Mouse (Mus musculus) C2C12 (cell line): Measurements from ENCODE around the gene Ramp2. TPM values are rescaled to one million over a fixed set of nuclear protein-coding genes. Genes with fewer than 3 reads are reported as not detected.

Experiments used
- H3K27me3 ChIP-seq: one replicate; pipeline ENCODE4 v1.6.1; 2011; ENCODE audit not compliant: control insufficient read depth, insufficient read depth, insufficient read length
- H3K36me3 ChIP-seq: one replicate; pipeline ENCODE4 v1.6.1; 2011; ENCODE audit not compliant: control insufficient read depth, insufficient read depth
- H3K4me3 ChIP-seq: one replicate; pipeline ENCODE4 v1.5.1; 2011; ENCODE audit warnings: mild to moderate bottlenecking, control low read depth; ENCODE audit not compliant: poor library complexity, insufficient read depth, severe bottlenecking
- H3K79me2 ChIP-seq: one replicate; pipeline ENCODE4 v1.6.1; 2011; ENCODE audit not compliant: control insufficient read depth, insufficient read depth
- H3K79me3 ChIP-seq: one replicate; pipeline ENCODE4 v1.6.1; 2011; ENCODE audit warnings: low read depth, control low read depth
- H3ac ChIP-seq: one replicate; pipeline ENCODE3; 2011; ENCODE audit warnings: low read depth; ENCODE audit not compliant: control insufficient read depth, insufficient read length
- CEBPB ChIP-seq: IDR thresholded peaks from one replicate; pipeline ENCODE4 v1.6.1; 2011; ENCODE audit warnings: low read depth, mild to moderate bottlenecking, control low read depth, moderate library complexity
- CTCF ChIP-seq: IDR thresholded peaks from one replicate; pipeline ENCODE4 v1.5.1; 2011; ENCODE audit not compliant: control insufficient read depth, insufficient read depth, insufficient read length
- FOSL1 ChIP-seq: IDR thresholded peaks from one replicate; pipeline ENCODE4 v1.8.0; 2011; ENCODE audit warnings: mild to moderate bottlenecking, low read length; ENCODE audit not compliant: poor library complexity, insufficient read depth, severe bottlenecking
- MAX ChIP-seq: IDR thresholded peaks from one replicate; pipeline ENCODE4 v1.6.1; 2011; ENCODE audit warnings: mild to moderate bottlenecking, control low read depth
- MYOD1 ChIP-seq: IDR thresholded peaks from one replicate; pipeline ENCODE4 v1.6.1; 2011; ENCODE audit warnings: low read depth; ENCODE audit not compliant: control insufficient read depth, insufficient read length
- MYOG ChIP-seq: IDR thresholded peaks from one replicate; pipeline ENCODE4 v1.6.1; 2011; ENCODE audit not compliant: control insufficient read depth, insufficient read length; ENCODE audit errors: extremely low read depth
- USF1 ChIP-seq: IDR thresholded peaks from one replicate; pipeline ENCODE4 v1.6.1; 2011; ENCODE audit warnings: low read depth, mild to moderate bottlenecking, control low read depth, moderate library complexity
- polyA plus RNA-seq: library from polyadenylated mRNA; unstranded; fragments of >200 nt; fragmentation: generic; extraction: Trizol; gene quantifications from one replicate; pipeline ENCODE4 v1.2.1, GENCODE M21; 2012; ENCODE audit warnings: missing spikeins

The Ramp2 gene
- polyA plus RNA-seq, 1 experiment: 0.66 TPM

GRCm38 (mm10) chr11:101291231-101291630 lies 45.4 kb downstream of the Ramp2 start:
- no peak for TF ChIP-seq MAX
- H3ac ChIP-seq: no peak overlapping the region
- peaks cover 80% of the 10 kb centered on the region for H3K36me3 ChIP-seq
- peaks cover 16% of the 10 kb centered on the region for H3K79me2 ChIP-seq
- no peaks in the 10 kb centered on the region for H3K79me3 ChIP-seq
- H3K27me3 ChIP-seq: no peaks in the 10 kb centered on the region
- H3K4me3 ChIP-seq: no peak overlapping the region

GRCm38 (mm10) chr11:101295191-101295590 lies 49.4 kb downstream of the Ramp2 start:
- H3K36me3 ChIP-seq: peaks cover 74% of the 10 kb centered on the region
- H3K79me3 ChIP-seq: peaks cover 26% of the 10 kb centered on the region
- H3K79me2 ChIP-seq: peaks cover 55% of the 10 kb centered on the region
- H3K4me3 ChIP-seq: no peak overlapping the region
- no peak for TF ChIP-seq FOSL1
- no peak for TF ChIP-seq USF1
- no peak for TF ChIP-seq MYOD1
- TF ChIP-seq CTCF: no peak
- TF ChIP-seq CEBPB: no peak
- no peak for TF ChIP-seq MAX
- no peak for TF ChIP-seq MYOG
- H3K27me3 ChIP-seq: no peaks in the 10 kb centered on the region
- H3ac ChIP-seq: no peak overlapping the region

DNA sequence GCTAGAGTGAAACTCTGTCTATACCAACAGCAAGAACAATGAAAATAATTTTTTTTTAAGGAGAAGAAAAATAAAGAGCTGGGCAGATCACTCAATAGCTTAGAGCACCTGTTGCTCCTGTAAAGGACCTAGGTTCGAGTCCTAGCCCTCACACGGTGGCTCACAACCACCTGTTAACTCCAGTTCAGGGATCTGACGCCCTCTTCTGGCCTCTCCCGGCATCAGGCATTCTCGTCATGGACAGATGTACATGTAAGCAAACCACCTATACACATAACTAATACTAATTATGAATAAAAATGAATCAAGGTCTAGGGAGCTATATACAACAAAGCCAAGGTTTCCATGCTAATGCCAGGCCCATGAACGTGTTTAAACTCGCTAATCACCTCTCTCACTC lies 55.1 kb downstream of the Ramp2 start:
- Histone ChIP-seq H3K27me3 (no peaks in the 10 kb centered on the region), H3K36me3 (peaks cover 27% of the 10 kb centered on the region), H3K79me2 (peaks cover 61% of the 10 kb centered on the region), H3ac (peak overlapping the region; percentile 31), H3K4me3 (peak overlapping the region; percentile 81), H3K79me3 (peaks cover 41% of the 10 kb centered on the region)
- TF ChIP-seq USF1: no peak
- TF ChIP-seq MYOD1: no peak
- TF ChIP-seq FOSL1: no peak
- TF ChIP-seq CTCF: no peak
- TF ChIP-seq CEBPB: no peak
- no peak for TF ChIP-seq MAX
- no peak for TF ChIP-seq MYOG

DNA sequence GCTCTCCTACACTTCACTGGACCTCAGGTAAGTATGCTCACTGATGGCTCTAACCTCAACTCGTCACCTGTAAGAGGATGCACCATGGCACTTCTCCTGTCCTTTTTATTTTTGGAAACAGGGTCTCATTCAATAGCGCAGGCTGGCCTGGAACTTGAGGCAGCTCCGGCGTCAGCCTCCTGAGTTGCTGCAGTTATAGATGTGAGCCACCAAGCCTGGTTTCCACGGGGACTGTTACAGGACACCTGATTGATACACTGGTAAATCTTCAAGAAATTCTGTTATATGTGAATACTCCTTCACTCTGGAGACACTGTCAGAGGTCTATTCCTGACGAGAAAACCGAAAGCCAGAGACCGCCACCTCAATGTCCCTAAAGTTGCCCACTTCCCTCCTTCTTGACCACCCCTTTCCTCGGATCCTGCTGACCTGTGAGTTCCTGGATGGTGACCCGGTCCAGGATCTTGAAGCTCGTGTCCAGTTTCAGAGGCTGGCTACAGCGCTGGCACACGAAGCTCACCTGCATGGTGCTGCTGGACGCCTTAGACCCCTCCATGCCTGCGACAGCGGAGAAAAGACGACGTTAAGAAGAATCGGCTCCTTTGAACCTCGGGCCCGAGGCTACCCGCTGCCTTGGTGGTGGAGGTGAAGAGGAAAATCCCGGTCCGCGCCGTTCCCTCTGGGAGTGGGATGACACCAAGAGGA lies 55.6 kb downstream of the Ramp2 start:
- Histone ChIP-seq H3ac (peak overlapping the region; percentile 66), H3K79me2 (peaks cover 55% of the 10 kb centered on the region), H3K36me3 (peaks cover 22% of the 10 kb centered on the region), H3K27me3 (no peaks in the 10 kb centered on the region), H3K4me3 (peak overlapping the region; percentile 81), H3K79me3 (peaks cover 41% of the 10 kb centered on the region)
- no peak for TF ChIP-seq MYOG

DNA sequence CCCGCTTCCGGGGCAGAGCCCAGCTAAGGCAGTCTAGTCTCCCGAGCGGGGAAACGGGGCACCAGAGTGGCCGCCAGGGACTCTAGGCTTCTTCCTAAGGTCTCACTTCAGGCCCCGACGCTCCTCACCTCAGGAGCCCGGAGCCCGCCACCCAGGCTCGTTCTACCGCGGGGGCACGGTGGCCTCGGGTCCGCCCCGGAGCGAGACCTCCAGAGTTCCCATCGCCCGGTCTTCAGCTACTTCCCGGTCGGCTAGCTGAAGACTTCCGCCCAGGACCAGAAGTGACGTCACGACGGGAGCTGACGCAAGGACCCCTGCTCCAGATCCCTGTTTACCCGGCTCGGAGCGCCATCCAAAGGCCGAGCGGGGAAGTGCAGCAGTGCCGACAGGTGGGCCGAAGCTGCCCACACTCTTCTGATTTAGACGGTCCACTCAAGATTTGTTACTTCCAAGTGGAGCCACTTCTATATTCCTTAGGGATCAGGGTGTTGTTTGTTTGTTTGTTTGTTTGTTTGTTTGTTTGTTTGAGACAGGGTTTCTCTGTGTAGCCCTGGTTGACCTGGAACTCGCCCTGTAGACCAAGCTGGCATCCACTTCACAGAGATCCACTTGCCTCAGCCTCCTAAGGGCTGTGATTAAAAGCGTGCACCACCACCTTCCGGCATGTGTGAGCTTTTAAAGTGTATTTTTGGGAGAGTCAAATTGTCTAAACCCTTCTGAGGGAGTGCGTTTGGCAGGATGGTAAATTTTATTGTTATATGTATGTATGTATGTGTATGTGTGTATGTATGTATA lies 56.4 kb downstream of the Ramp2 start, which contains the start of gene Becn1:
TSS of gene Becn1 (minus strand) at position 283 of the 795 bp plus-strand sequence.
- no peaks in the 10 kb centered on the region for H3K27me3 ChIP-seq
- H3ac ChIP-seq: peak within 1 kb of the TSS; percentile 66
- peaks cover 41% of the 10 kb centered on the region for H3K79me3 ChIP-seq
- peaks cover 48% of the 10 kb centered on the region for H3K79me2 ChIP-seq
- peak within 1 kb of the TSS; percentile 81 for H3K4me3 ChIP-seq
- peak; percentile 78 for TF ChIP-seq CEBPB
- peak; percentile 96 for TF ChIP-seq CTCF
- no peak for TF ChIP-seq USF1
- TF ChIP-seq FOSL1: no peak
- peak; percentile 59 for TF ChIP-seq MAX
- TF ChIP-seq MYOD1: peak; percentile 8
- peaks cover 15% of the 10 kb centered on the region for H3K36me3 ChIP-seq

- Histone ChIP-seq H3K4me3 (no peak overlapping the region), H3ac (no peak overlapping the region), H3K27me3 (peaks cover 4% of the 10 kb centered on the region), H3K79me2 (no peaks in the 10 kb centered on the region), H3K79me3 (no peaks in the 10 kb centered on the region), H3K36me3 (no peaks in the 10 kb centered on the region)
- no peak for TF ChIP-seq USF1
- TF ChIP-seq MAX: no peak
- TF ChIP-seq MYOG: no peak
- TF ChIP-seq CEBPB: no peak
- no peak for TF ChIP-seq FOSL1
- no peak for TF ChIP-seq MYOD1
- no peak for TF ChIP-seq CTCF
Measured at GRCm38 (mm10) chr11:101307744-101308143, 61.9 kb downstream of the Ramp2 start.
